Mouse (Mus musculus): ENCODE results near the gene Dscaml1. TPM values are rescaled to one million over a fixed set of nuclear protein-coding genes. Genes with fewer than 3 reads are reported as not detected.

Gene Dscaml1
- total RNA-seq, 2 experiments from 2014 or later: not detected

- ATAC-seq (replicated peaks; ENCODE audit: low FRiP score, poor library complexity, severe bottlenecking): no peak
These were observed 181.9 kb downstream of the Dscaml1 start for GRCm38 (mm10) chr9:45608097-45609031.

GRCm38 (mm10) chr9:45610336-45611060 lies 184.1 kb downstream of the Dscaml1 start:
- ATAC-seq (replicated peaks; ENCODE audit: low FRiP score, poor library complexity, severe bottlenecking): no peak

- no peak for ATAC-seq (replicated peaks; ENCODE audit: low FRiP score, poor library complexity, severe bottlenecking)
These were observed 188.2 kb downstream of the Dscaml1 start for GRCm38 (mm10) chr9:45614616-45615015.

- ATAC-seq (replicated peaks; ENCODE audit: low FRiP score, poor library complexity, severe bottlenecking): no peak
These were observed 191.5 kb downstream of the Dscaml1 start for GRCm38 (mm10) chr9:45617889-45618288.

GRCm38 (mm10) chr9:45618443-45618842 lies 192.0 kb downstream of the Dscaml1 start:
- ATAC-seq (replicated peaks; ENCODE audit: low FRiP score, poor library complexity, severe bottlenecking): no peak

- no peak for ATAC-seq (replicated peaks; ENCODE audit: low FRiP score, poor library complexity, severe bottlenecking)
These were observed 193.6 kb downstream of the Dscaml1 start for GRCm38 (mm10) chr9:45620049-45620448.

GRCm38 (mm10) chr9:45620920-45621319 lies 194.5 kb downstream of the Dscaml1 start:
- no peak for ATAC-seq (replicated peaks; ENCODE audit: low FRiP score, poor library complexity, severe bottlenecking)

GRCm38 (mm10) chr9:45625889-45626446 lies 199.5 kb downstream of the Dscaml1 start:
- ATAC-seq (replicated peaks; ENCODE audit: low FRiP score, poor library complexity, severe bottlenecking): no peak

GRCm38 (mm10) chr9:45632520-45632919 lies 206.1 kb downstream of the Dscaml1 start:
- ATAC-seq (replicated peaks; ENCODE audit: low FRiP score, poor library complexity, severe bottlenecking): no peak

- ATAC-seq (replicated peaks; ENCODE audit: low FRiP score, poor library complexity, severe bottlenecking): no peak
These were observed 206.6 kb downstream of the Dscaml1 start for GRCm38 (mm10) chr9:45633036-45633435.

GRCm38 (mm10) chr9:45634978-45635377 lies 208.6 kb downstream of the Dscaml1 start:
- no peak for ATAC-seq (replicated peaks; ENCODE audit: low FRiP score, poor library complexity, severe bottlenecking)

GRCm38 (mm10) chr9:45637346-45637745 lies 210.9 kb downstream of the Dscaml1 start:
- no peak for ATAC-seq (replicated peaks; ENCODE audit: low FRiP score, poor library complexity, severe bottlenecking)

- ATAC-seq (replicated peaks; ENCODE audit: low FRiP score, poor library complexity, severe bottlenecking): no peak
These were observed 211.9 kb downstream of the Dscaml1 start for GRCm38 (mm10) chr9:45638184-45638917.

GRCm38 (mm10) chr9:45644833-45645388 lies 218.5 kb downstream of the Dscaml1 start:
- ATAC-seq (replicated peaks; ENCODE audit: low FRiP score, poor library complexity, severe bottlenecking): no peak

GRCm38 (mm10) chr9:45645526-45645925 lies 219.1 kb downstream of the Dscaml1 start:
- ATAC-seq (replicated peaks; ENCODE audit: low FRiP score, poor library complexity, severe bottlenecking): no peak

- ATAC-seq (replicated peaks; ENCODE audit: low FRiP score, poor library complexity, severe bottlenecking): no peak
These were observed 224.8 kb downstream of the Dscaml1 start for GRCm38 (mm10) chr9:45651078-45651809.

GRCm38 (mm10) chr9:45651810-45652177 lies 225.4 kb downstream of the Dscaml1 start:
- no peak for ATAC-seq (replicated peaks; ENCODE audit: low FRiP score, poor library complexity, severe bottlenecking)

- ATAC-seq (replicated peaks; ENCODE audit: low FRiP score, poor library complexity, severe bottlenecking): no peak
These were observed 231.0 kb downstream of the Dscaml1 start for GRCm38 (mm10) chr9:45657172-45658062.
